Mouse (Mus musculus) large intestine, adult 2 months (tissue): ENCODE measurements around the gene Cyp2d11. TPM values are rescaled to one million over a fixed set of nuclear protein-coding genes. Genes with fewer than 3 reads are reported as not detected.
"Not testable (repeated sequence)": the region's sequence is repeated elsewhere in the genome, so short reads cannot be mapped to it uniquely, and the experiment has no call there.

Experiments
- DNase-seq: peaks from one replicate; pipeline ENCODE4 v3.0.0-alpha.2; 2012; ENCODE audit warnings: low read depth, low spot score
- WGBS: fragments of 180-500 bp; shearing (Covaris S2); methylation state at CpG from one replicate; pipeline ENCODE4 v1.1.7; 2018; 5-methylcytosine and 5-hydroxymethylcytosine counted together
- polyA plus RNA-seq: library from polyadenylated mRNA; depleted of rRNA; stranded (reverse); fragments of >200 nt; gene quantifications from 2 replicates; pipeline ENCODE4 v1.2.3, GENCODE M21; 2012; rRNA removed

The Cyp2d11 gene
- polyA plus RNA-seq, result not detected in 2 replicates

GRCm38 (mm10) chr15:82393922-82394321, at the start of gene Cyp2d11:
Cyp2d11 (minus strand) TSS chr15:82394022.
- DNase-seq, result not testable (repeated sequence)
- 79% methylated on average over 2 of the region's 2 CpGs for WGBS

- DNase-seq, result no peak
These were observed 44.3 kb upstream of the Cyp2d11 start for GRCm38 (mm10) chr15:82437975-82438617.

GRCm38 (mm10) chr15:82435606-82436005, 41.8 kb upstream of the Cyp2d11 start:
- DNase-seq, result no peak
- WGBS, result 74% methylated on average over 2 of the region's 2 CpGs

More at GRCm38 (mm10) chr15:82437975-82438617, 44.3 kb upstream of the Cyp2d11 start:
- 51% methylated on average over 5 of the region's 5 CpGs for WGBS

- DNase-seq, result no peak
- WGBS, result 67% methylated on average over 3 of the region's 3 CpGs
These were observed 41.2 kb upstream of the Cyp2d11 start for GRCm38 (mm10) chr15:82435011-82435410.

GRCm38 (mm10) chr15:82434541-82434940, 40.7 kb upstream of the Cyp2d11 start:
- no peak for DNase-seq
- 79% methylated on average over 3 of the region's 3 CpGs for WGBS

GRCm38 (mm10) chr15:82433621-82434020, 39.8 kb upstream of the Cyp2d11 start:
- DNase-seq, result no peak
- WGBS, result 94% methylated on average over 3 of the region's 3 CpGs

GRCm38 (mm10) chr15:82433137-82433536, 39.3 kb upstream of the Cyp2d11 start, which contains the start of gene Cyp2d9:
Cyp2d9 (plus strand) TSS chr15:82433437.
- DNase-seq, result no peak

- 72% methylated on average over 3 of the region's 3 CpGs for WGBS
- no peak for DNase-seq
These were observed 29.6 kb upstream of the Cyp2d11 start for GRCm38 (mm10) chr15:82423471-82423870.

- WGBS, result 72% methylated on average over 4 of the region's 4 CpGs
- DNase-seq, result no peak
These were observed 29.1 kb upstream of the Cyp2d11 start for GRCm38 (mm10) chr15:82422935-82423334.

GRCm38 (mm10) chr15:82418616-82419015, 24.8 kb upstream of the Cyp2d11 start:
- WGBS, result 70% methylated on average over 1 of the region's 1 CpGs

GRCm38 (mm10) chr15:82416797-82417789, 23.3 kb upstream of the Cyp2d11 start:
- WGBS, result 26% methylated on average over 16 of the region's 16 CpGs
- DNase-seq, result peak; percentile 64

More at GRCm38 (mm10) chr15:82418616-82419015, 24.8 kb upstream of the Cyp2d11 start:
- DNase-seq, result no peak

- no peak for DNase-seq
- 82% methylated on average over 4 of the region's 4 CpGs for WGBS
These were observed 13.7 kb upstream of the Cyp2d11 start for GRCm38 (mm10) chr15:82407536-82407935.

- WGBS, result 86% methylated on average over 6 of the region's 6 CpGs
- no peak for DNase-seq
These were observed 13.2 kb upstream of the Cyp2d11 start, which contains the start of gene Cyp2d10 for GRCm38 (mm10) chr15:82406981-82407380. Cyp2d10 (minus strand) TSS chr15:82407195.

- DNase-seq, result no peak
- WGBS, result 82% methylated on average over 3 of the region's 3 CpGs
These were observed 10.3 kb upstream of the Cyp2d11 start for GRCm38 (mm10) chr15:82404163-82404562.

- WGBS, result 92% methylated on average over 9 of the region's 9 CpGs
- DNase-seq, result no peak
These were observed 9.8 kb upstream of the Cyp2d11 start for GRCm38 (mm10) chr15:82403606-82404005.

GRCm38 (mm10) chr15:82402741-82403140, 8.9 kb upstream of the Cyp2d11 start:
- 91% methylated on average over 6 of the region's 6 CpGs for WGBS
- DNase-seq, result no peak

GRCm38 (mm10) chr15:82402106-82402505, 8.3 kb upstream of the Cyp2d11 start:
- no peak for DNase-seq

- no peak for DNase-seq
- 75% methylated on average over 2 of the region's 2 CpGs for WGBS
These were observed 7.7 kb upstream of the Cyp2d11 start for GRCm38 (mm10) chr15:82401516-82401915.

GRCm38 (mm10) chr15:82395955-82396354, 2.1 kb upstream of the Cyp2d11 start:
- 59% methylated on average over 3 of the region's 3 CpGs for WGBS
- not testable (repeated sequence) for DNase-seq

GRCm38 (mm10) chr15:82389916-82390315, 3.9 kb downstream of the Cyp2d11 start:
- 92% methylated on average over 10 of the region's 10 CpGs for WGBS
- not testable (repeated sequence) for DNase-seq
